Mouse (Mus musculus) monocyte, adult 2 months (primary cell): ENCODE data around the gene Lgr6.

Experiments used
- DNase-seq, 2 experiments: peaks; one replicate each; pipeline ENCODE4 v3.0.0; 2022; ENCODE audit warnings: low spot score in 2 of 2, low read depth in 1 of 2

Lgr6 gene

GRCm38 (mm10) chr1:134962821-134963220 lies 142.3 kb downstream of the Lgr6 start:
- no peak for DNase-seq

- DNase-seq = peak; percentile 72 to 88
These were observed 142.8 kb downstream of the Lgr6 start, which contains the start of gene Ube2t for GRCm38 (mm10) chr1:134962053-134962803. Ube2t (plus strand) TSS chr1:134962565.

GRCm38 (mm10) chr1:134960634-134961033 lies 144.4 kb downstream of the Lgr6 start:
- no peak for DNase-seq

GRCm38 (mm10) chr1:134955637-134956176 lies 149.4 kb downstream of the Lgr6 start, which contains the start of gene Ppp1r12b:
Ppp1r12b (minus strand) TSS chr1:134955942.
- peak; percentile 70 to 81 for DNase-seq

- no peak for DNase-seq
These were observed 149.9 kb downstream of the Lgr6 start for GRCm38 (mm10) chr1:134955050-134955636.

GRCm38 (mm10) chr1:134949946-134950345 lies 155.1 kb downstream of the Lgr6 start:
- no peak for DNase-seq

GRCm38 (mm10) chr1:134947590-134947989 lies 157.5 kb downstream of the Lgr6 start:
- DNase-seq = no peak

- no peak for DNase-seq
These were observed 162.2 kb downstream of the Lgr6 start for GRCm38 (mm10) chr1:134942898-134943297.

GRCm38 (mm10) chr1:134940863-134941262 lies 164.2 kb downstream of the Lgr6 start:
- DNase-seq = no peak

- DNase-seq = no peak
These were observed 166.8 kb downstream of the Lgr6 start for GRCm38 (mm10) chr1:134938233-134938632.

GRCm38 (mm10) chr1:134936335-134936734 lies 168.7 kb downstream of the Lgr6 start:
- no peak for DNase-seq
